Mouse (Mus musculus): ENCODE data around the gene Mvb12a. TPM values are rescaled to one million over a fixed set of nuclear protein-coding genes. Genes with fewer than 3 reads are reported as not detected.

The Mvb12a gene
- 95.4 and 100 TPM in 2 replicates for polyA plus RNA-seq (2012; rRNA removed)

- TF ChIP-seq POLR2A (IDR thresholded peaks at IDR 0.05; ENCODE audit: extremely low read depth, insufficient read depth, low read length), result peak; percentile 73; the same call in 1 of the 2 replicates
- no peak for TF ChIP-seq CTCF (IDR thresholded peaks at IDR 0.05; ENCODE audit: extremely low read depth, insufficient read depth, low read length)
- H3K4me3 ChIP-seq (ENCODE audit: insufficient read depth, low read length), result peak within 1 kb of the TSS; percentile 97
- H3K27ac ChIP-seq (ENCODE audit: insufficient read depth, low read length), result no peak within 1 kb of the TSS
- H3K4me1 ChIP-seq (ENCODE audit: control insufficient read depth, insufficient read depth, low read length), result peaks cover 4% of the 10 kb centered on the region
Measured at GRCm38 (mm10) chr8:71542632-71543343, at the start of gene Mvb12a. TSS of gene Mvb12a (plus strand) at chr8:71542922.

DNA sequence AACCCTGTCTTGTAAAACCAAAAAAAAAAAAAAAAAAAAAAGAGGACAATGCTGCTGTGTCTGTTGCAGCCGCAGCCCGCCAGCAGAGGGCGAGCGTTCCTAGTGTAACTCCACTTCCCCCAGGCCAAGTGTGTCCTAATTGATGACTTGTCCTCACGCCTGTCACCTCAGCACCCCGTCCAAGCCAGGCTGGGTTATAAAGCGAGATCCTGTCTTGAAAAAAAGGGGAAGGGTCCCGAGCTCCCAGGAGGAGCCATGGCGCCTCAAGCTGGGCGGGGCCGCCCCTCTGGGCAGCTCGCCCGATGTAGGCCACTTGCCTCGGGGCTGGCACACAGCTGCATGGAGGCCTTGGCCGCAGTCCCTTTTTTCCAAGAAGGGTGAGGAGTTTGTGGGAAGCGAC, 47.7 kb upstream of the Mvb12a start:
- no peak for TF ChIP-seq POLR2A (IDR thresholded peaks at IDR 0.05; ENCODE audit: extremely low read depth, insufficient read depth, low read length)
- TF ChIP-seq CTCF (IDR thresholded peaks at IDR 0.05; ENCODE audit: extremely low read depth, insufficient read depth, low read length), result peak; percentile 55
- Histone ChIP-seq H3K4me3 (ENCODE audit: insufficient read depth, low read length) (no peak overlapping the region), H3K4me1 (ENCODE audit: control insufficient read depth, insufficient read depth, low read length) (no peaks in the 10 kb centered on the region), H3K27ac (ENCODE audit: insufficient read depth, low read length) (no peak overlapping the region)

GRCm38 (mm10) chr8:71495811-71496210, 46.9 kb upstream of the Mvb12a start:
- H3K4me3 ChIP-seq (ENCODE audit: insufficient read depth, low read length), result no peak overlapping the region
- no peaks in the 10 kb centered on the region for H3K4me1 ChIP-seq (ENCODE audit: control insufficient read depth, insufficient read depth, low read length)
- TF ChIP-seq POLR2A (IDR thresholded peaks at IDR 0.05; ENCODE audit: extremely low read depth, insufficient read depth, low read length) (no peak), CTCF (IDR thresholded peaks at IDR 0.05; ENCODE audit: extremely low read depth, insufficient read depth, low read length) (no peak)
- H3K27ac ChIP-seq (ENCODE audit: insufficient read depth, low read length), result no peak overlapping the region

DNA sequence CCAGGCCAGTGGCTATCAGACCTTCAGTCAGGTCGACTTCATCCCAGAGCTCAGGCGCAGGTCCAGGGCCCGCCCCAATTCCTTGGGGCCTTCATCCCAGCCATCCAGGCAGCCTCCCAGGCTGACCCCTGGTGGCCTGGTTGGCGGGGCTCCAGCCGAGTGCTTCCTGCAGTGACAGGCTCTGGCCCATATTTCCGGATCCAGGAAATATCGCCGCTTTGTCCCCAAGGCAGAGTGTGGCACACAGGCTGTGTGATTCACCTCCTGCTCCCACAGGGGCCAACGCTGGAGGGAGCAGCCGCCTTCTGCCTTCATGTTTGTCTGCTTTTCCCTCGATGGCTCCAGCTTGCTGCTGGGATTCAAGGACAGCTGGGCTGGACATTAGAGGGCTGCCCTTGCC, 46.2 kb upstream of the Mvb12a start:
- Histone ChIP-seq H3K4me3 (ENCODE audit: insufficient read depth, low read length) (no peak overlapping the region), H3K27ac (ENCODE audit: insufficient read depth, low read length) (no peak overlapping the region), H3K4me1 (ENCODE audit: control insufficient read depth, insufficient read depth, low read length) (no peaks in the 10 kb centered on the region)
- TF ChIP-seq CTCF (IDR thresholded peaks at IDR 0.05; ENCODE audit: extremely low read depth, insufficient read depth, low read length) (no peak), POLR2A (IDR thresholded peaks at IDR 0.05; ENCODE audit: extremely low read depth, insufficient read depth, low read length) (no peak)

DNA sequence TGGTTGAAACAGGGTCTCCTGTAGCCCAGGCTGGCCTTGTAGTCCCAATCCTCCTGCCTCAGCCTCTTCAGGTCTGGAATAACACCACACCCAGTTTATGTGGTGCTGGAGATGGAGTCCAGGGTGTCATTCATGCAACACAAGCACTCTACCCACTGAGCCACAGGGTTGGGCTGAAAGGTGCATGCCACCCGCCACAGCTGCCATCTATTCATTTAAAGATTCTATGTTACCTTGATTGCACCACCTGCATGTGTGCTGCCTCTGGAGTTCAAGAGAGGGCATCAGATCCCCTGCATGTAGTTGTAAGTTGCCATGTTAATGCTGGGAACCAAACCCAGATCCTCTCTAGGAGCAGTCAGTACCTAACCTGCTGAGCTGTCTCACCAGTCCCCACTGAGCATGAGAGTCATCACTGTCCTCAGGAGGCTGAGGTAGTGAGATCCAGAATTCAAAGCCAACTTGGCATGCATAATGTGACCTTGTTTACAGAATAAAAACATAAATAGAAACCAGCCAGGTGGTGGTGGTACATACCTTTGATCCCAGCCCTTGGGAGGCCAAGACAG, 45.6 kb upstream of the Mvb12a start:
- Histone ChIP-seq H3K4me3 (ENCODE audit: insufficient read depth, low read length) (no peak overlapping the region), H3K27ac (ENCODE audit: insufficient read depth, low read length) (no peak overlapping the region), H3K4me1 (ENCODE audit: control insufficient read depth, insufficient read depth, low read length) (no peaks in the 10 kb centered on the region)
- TF ChIP-seq POLR2A (IDR thresholded peaks at IDR 0.05; ENCODE audit: extremely low read depth, insufficient read depth, low read length), result no peak
- TF ChIP-seq CTCF (IDR thresholded peaks at IDR 0.05; ENCODE audit: extremely low read depth, insufficient read depth, low read length), result no peak

- Histone ChIP-seq H3K27ac (ENCODE audit: insufficient read depth, low read length) (no peak overlapping the region), H3K4me1 (ENCODE audit: control insufficient read depth, insufficient read depth, low read length) (no peaks in the 10 kb centered on the region)
- TF ChIP-seq CTCF (IDR thresholded peaks at IDR 0.05; ENCODE audit: extremely low read depth, insufficient read depth, low read length), result no peak
- TF ChIP-seq POLR2A (IDR thresholded peaks at IDR 0.05; ENCODE audit: extremely low read depth, insufficient read depth, low read length), result no peak
Measured at GRCm38 (mm10) chr8:71497881-71498501, 44.7 kb upstream of the Mvb12a start.

DNA sequence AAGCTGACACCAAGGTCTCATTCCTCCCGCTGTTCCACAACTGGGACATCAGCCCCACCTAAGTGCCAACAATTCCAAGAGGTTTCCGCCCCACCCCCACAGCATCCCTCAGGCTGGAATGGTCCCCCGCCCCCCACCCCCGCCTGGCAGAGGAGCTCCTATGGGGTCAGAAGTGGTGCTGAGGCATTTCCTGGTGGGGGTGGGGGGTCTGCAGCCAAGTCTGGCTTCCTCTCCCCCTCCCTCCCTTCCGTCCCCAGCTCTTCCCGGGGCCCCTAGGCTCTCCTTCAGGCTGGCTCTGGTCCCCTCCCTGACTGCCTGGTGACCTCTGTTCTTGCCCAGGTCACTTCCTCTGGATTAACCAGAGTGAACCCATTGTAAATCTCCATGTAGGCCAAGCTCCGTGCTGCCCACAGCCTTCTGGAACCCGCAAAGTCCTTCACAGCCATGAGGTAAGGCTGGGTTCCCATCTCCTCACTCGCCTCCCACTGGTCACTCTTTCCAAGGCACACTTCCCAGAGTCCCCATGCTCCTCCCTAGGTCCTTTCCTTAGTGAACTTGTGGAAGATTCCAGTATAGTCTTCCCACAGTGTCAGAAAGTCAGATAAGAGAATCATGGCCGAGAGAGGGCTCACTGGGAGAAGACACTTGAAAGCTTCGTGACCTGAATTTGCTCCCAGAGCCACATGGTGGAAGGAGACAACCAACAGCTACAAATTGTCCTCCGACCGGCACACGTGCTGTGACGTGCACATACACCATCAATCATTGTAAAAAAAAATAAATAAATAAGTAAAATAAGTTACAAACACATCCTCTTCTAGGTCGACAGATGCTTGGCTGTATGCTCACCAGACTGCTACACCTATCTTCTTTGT, 43.7 kb upstream of the Mvb12a start:
- 0 out of 2 replicates have a peak, but pooled peaks have one; percentile 17 for TF ChIP-seq POLR2A (IDR thresholded peaks at IDR 0.05; ENCODE audit: extremely low read depth, insufficient read depth, low read length)
- TF ChIP-seq CTCF (IDR thresholded peaks at IDR 0.05; ENCODE audit: extremely low read depth, insufficient read depth, low read length), result no peak
- no peak overlapping the region for H3K4me3 ChIP-seq (ENCODE audit: insufficient read depth, low read length)
- no peak overlapping the region for H3K27ac ChIP-seq (ENCODE audit: insufficient read depth, low read length)
- no peaks in the 10 kb centered on the region for H3K4me1 ChIP-seq (ENCODE audit: control insufficient read depth, insufficient read depth, low read length)

More at GRCm38 (mm10) chr8:71497881-71498501, 44.7 kb upstream of the Mvb12a start:
- H3K4me3 ChIP-seq (ENCODE audit: insufficient read depth, low read length), result no peak overlapping the region

- no peak overlapping the region for H3K4me3 ChIP-seq (ENCODE audit: insufficient read depth, low read length)
- no peak for TF ChIP-seq CTCF (IDR thresholded peaks at IDR 0.05; ENCODE audit: extremely low read depth, insufficient read depth, low read length)
- TF ChIP-seq POLR2A (IDR thresholded peaks at IDR 0.05; ENCODE audit: extremely low read depth, insufficient read depth, low read length), result no peak
- no peak overlapping the region for H3K27ac ChIP-seq (ENCODE audit: insufficient read depth, low read length)
- no peaks in the 10 kb centered on the region for H3K4me1 ChIP-seq (ENCODE audit: control insufficient read depth, insufficient read depth, low read length)
Measured at GRCm38 (mm10) chr8:71504349-71504748, 38.4 kb upstream of the Mvb12a start.

DNA sequence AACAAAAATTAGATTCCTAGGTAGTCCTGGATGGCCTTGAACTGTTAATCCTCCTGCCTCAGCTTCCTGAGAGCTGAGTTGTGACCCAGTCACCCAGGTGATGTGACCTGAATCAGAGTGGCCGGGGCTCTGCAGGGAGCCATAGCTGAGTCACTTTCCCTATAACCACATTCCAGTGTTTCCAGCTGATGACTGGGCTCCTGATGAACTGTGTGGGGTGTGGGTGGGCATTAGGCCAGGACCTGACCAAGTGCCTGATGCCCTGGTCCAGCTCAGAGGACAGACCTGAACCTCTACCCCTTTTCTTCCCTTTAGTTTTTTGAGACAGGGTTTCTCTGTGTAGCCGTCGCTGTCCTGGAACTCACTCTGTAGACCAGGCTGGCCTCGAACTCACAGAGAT, 37.4 kb upstream of the Mvb12a start:
- TF ChIP-seq CTCF (IDR thresholded peaks at IDR 0.05; ENCODE audit: extremely low read depth, insufficient read depth, low read length) (no peak), POLR2A (IDR thresholded peaks at IDR 0.05; ENCODE audit: extremely low read depth, insufficient read depth, low read length) (no peak)

More for the DNA sequence above, 37.4 kb upstream of the Mvb12a start:
- no peak overlapping the region for H3K27ac ChIP-seq (ENCODE audit: insufficient read depth, low read length)
- no peaks in the 10 kb centered on the region for H3K4me1 ChIP-seq (ENCODE audit: control insufficient read depth, insufficient read depth, low read length)
- H3K4me3 ChIP-seq (ENCODE audit: insufficient read depth, low read length), result no peak overlapping the region
